Mouse (Mus musculus) megakaryocyte, embryonic 14.5 days (primary cell): ENCODE data around the gene Adam19. TPM values are rescaled to one million over a fixed set of nuclear protein-coding genes. Genes with fewer than 3 reads are reported as not detected.
"Not testable (repeated sequence)": the region's sequence is repeated elsewhere in the genome, so short reads cannot be mapped to it uniquely, and the experiment has no call there.

Experiments
- H3K27me3 ChIP-seq: replicated peaks from 2 replicates; pipeline ENCODE3; 2012; ENCODE audit warnings: inconsistent platforms
- H3K36me3 ChIP-seq: replicated peaks from 2 replicates; pipeline ENCODE3; 2012; ENCODE audit warnings: low read length, inconsistent platforms, mixed read lengths
- H3K4me1 ChIP-seq: 2 replicates; pipeline ENCODE4 v1.6.1; 2012; ENCODE audit warnings: inconsistent platforms
- H3K4me3 ChIP-seq: replicated peaks from 2 replicates; pipeline ENCODE3; 2012; ENCODE audit warnings: moderate library complexity, mild to moderate bottlenecking, inconsistent platforms
- H3K9me3 ChIP-seq: 2 replicates; pipeline ENCODE4 v1.6.1; 2012; ENCODE audit warnings: inconsistent platforms
- FLI1 ChIP-seq: IDR thresholded peaks from 2 replicates; pipeline ENCODE4 v1.6.1; 2012; ENCODE audit warnings: low read length, inconsistent platforms, mixed read lengths
- GATA1 ChIP-seq: IDR thresholded peaks from 3 replicates; pipeline ENCODE4 v1.6.1; 2012; ENCODE audit warnings: mixed read lengths, low read length, inconsistent platforms, borderline replicate concordance
- polyA plus RNA-seq: library from polyadenylated mRNA; stranded (reverse); fragments of >175 nt; gene quantifications from 2 replicates; pipeline ENCODE4 v1.2.3, GENCODE M21; 2012; ENCODE audit warnings: low replicate concordance; ENCODE audit not compliant: insufficient read depth

The Adam19 gene
- polyA plus RNA-seq, 1 experiment, result 0.21 TPM

DNA sequence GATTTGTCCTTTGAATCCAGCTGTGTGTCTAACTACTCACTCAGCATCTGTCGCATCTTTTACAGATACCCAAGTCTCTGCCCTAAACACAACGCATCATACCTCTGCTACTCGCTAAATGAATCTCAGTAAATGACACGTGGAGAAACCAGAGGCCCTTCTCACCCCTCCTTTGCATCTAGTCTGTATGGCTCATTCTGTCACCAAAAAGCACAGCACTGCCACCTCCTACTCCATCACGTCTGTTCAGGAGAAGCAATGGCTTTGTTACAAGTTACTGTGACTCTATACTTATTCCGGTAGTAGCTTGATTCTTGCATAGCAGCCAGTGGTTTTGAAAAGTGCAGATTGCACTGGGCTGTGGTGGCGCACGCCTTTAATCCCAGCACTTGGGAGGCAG lies 101.2 kb downstream of the Adam19 start:
- peaks cover 6% of the 10 kb centered on the region for H3K27me3 ChIP-seq
- H3K4me3 ChIP-seq, result no peak overlapping the region
- no peaks in the 10 kb centered on the region for H3K36me3 ChIP-seq
- no peaks in the 10 kb centered on the region for H3K4me1 ChIP-seq
- H3K9me3 ChIP-seq, result no peaks in the 10 kb centered on the region
- TF ChIP-seq GATA1 (no peak), FLI1 (no peak)

DNA sequence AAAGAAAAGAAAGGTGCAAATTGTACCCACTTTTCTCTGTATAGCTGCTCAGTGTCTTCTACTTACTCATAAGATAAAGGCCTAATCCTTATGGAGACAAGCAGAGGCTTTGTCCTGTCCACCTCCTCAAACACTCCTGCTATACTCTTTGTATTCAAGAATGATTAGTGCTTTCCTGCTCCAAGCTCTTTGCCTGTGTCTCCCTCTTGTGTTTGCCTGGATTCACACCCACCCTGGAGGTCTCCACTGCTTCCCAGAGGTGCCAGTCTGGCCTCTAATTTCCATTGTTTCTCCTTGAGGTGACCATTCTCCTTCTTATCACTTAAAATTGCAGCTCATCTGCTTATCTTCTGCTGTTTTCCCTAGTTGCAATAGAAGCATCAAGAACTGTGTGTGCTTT lies 101.7 kb downstream of the Adam19 start:
- H3K4me3 ChIP-seq, result no peak overlapping the region
- H3K36me3 ChIP-seq, result no peaks in the 10 kb centered on the region
- peaks cover 6% of the 10 kb centered on the region for H3K27me3 ChIP-seq
- H3K4me1 ChIP-seq, result no peaks in the 10 kb centered on the region
- no peaks in the 10 kb centered on the region for H3K9me3 ChIP-seq
- TF ChIP-seq GATA1 (no peak), FLI1 (no peak)

DNA sequence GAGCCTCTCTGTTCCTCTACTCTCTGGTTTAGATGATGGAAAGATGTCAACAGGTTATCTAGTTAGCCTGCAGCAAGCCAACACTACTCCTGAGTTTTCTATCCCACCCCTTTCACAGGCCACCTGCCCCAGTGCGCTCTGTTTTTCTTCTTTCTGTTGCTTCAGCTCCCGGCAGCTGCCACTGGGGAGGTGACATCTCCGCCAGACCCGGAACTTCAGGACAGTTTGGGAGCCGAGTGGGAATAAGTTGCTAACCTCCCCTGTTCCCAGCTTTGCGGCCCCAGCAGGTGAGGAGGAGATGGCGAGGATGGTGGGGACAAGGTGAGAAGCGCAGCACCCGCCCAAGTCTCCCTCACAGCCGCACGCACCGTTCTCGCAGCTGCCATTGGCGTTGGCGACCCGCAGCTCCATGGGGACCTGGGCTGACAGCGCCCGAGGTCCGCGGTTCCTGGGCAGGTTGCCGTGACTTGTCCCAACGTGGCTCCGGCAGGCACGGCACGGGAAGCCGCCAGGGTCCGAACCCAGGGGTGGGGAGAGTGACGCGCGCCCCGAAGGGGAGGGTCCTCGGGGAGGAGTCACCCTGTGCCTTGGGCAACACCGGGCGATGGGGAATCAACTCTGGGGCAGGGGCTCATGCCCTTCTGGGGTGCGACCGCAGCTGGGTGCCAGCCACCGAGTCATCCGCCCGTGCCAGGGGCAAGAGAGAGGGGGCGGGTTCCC lies 110.2 kb downstream of the Adam19 start, which contains the start of gene Nipal4:
Nipal4 (minus strand) TSS at position 643 of the 720 bp plus-strand sequence.
- Histone ChIP-seq H3K4me1 (peaks cover 8% of the 10 kb centered on the region), H3K9me3 (no peaks in the 10 kb centered on the region), H3K4me3 (peak within 1 kb of the TSS; percentile 88), H3K36me3 (no peaks in the 10 kb centered on the region), H3K27me3 (peaks cover 47% of the 10 kb centered on the region)
- TF ChIP-seq GATA1 (no peak), FLI1 (no peak)

DNA sequence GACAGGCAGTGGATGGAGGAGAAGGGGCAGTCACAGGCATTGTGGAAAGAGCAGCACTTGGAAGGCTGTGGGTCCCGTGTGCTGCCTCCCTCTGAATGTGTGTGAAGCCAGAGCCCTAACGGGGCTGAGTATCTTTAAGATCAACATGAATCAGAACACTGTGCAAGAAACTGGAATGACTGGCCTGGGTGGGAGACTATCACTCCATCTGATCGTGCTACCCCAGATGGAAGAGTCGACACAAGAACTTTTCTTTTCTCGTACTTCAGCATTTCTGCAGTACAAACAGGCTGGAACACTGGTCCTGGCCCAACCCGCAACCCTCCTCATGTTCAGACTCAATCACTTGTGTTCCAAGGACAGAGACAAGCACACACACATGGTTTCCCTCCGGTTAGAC lies 112.7 kb downstream of the Adam19 start:
- Histone ChIP-seq H3K36me3 (no peaks in the 10 kb centered on the region), H3K4me3 (no peak overlapping the region), H3K27me3 (peaks cover 43% of the 10 kb centered on the region), H3K4me1 (peaks cover 8% of the 10 kb centered on the region), H3K9me3 (no peaks in the 10 kb centered on the region)
- no peak for TF ChIP-seq FLI1
- no peak for TF ChIP-seq GATA1

DNA sequence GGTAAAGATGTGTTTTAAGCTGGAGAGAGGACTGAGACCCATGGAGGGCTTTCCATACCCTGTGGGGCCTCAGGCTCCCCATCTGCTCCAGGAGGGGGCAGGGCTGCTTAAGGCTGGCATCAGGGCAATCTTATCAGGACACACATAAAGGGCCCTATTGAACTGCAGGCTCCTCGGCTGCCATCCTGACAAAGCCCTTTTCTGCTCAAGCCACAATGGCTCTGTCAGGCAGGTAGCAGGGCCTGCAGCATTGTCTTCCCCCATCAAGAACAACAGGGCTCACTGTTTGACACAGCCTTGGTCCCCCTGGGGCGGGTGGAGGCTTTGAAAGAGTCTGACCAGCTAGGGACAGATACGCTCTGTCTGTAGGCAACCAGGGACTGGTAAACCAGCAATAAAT lies 114.1 kb downstream of the Adam19 start:
- Histone ChIP-seq H3K4me3 (no peak overlapping the region), H3K27me3 (peaks cover 34% of the 10 kb centered on the region), H3K4me1 (peaks cover 8% of the 10 kb centered on the region), H3K9me3 (no peaks in the 10 kb centered on the region), H3K36me3 (no peaks in the 10 kb centered on the region)
- no peak for TF ChIP-seq FLI1
- TF ChIP-seq GATA1, result no peak

DNA sequence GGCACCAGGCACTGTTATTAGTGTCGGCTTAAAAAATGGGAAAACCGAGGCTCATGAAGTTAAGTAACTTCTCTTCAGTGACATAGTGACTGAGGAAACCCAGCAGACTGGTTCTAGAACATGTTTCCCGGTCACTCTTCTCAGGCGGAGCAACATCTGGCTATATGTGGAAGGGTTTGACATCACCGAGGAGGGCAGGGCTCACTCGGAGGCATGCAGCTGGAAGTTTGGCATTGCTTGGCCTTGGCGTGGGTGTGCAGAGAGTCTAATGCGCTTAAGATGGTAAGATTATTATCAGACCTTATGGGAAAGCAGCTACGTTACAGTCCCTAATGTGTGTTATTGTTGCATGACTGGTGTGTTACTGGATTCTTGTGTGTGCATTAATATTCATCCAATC lies 116.3 kb downstream of the Adam19 start:
- TF ChIP-seq GATA1, result no peak
- no peak for TF ChIP-seq FLI1
- Histone ChIP-seq H3K36me3 (no peaks in the 10 kb centered on the region), H3K27me3 (peaks cover 19% of the 10 kb centered on the region), H3K4me1 (no peaks in the 10 kb centered on the region), H3K4me3 (no peak overlapping the region), H3K9me3 (no peaks in the 10 kb centered on the region)

DNA sequence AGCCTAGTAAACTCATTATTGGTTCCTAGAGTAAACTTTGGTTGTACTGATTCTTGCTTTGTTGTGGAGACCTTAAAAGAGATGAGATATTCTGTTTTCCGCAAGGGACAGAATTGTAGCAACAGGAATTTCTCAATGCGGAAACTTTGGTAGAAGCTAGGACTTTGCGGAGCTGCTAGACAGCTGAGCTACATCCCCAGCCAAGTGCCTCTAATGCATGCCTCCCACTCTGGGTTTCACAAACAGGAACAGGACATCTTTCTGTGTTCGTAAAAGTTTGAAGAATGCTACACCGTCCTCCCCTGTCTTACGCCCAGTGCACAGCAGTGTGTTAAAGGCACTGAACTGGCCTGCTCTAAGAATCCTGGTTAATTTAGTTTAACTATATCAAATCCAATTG lies 120.4 kb downstream of the Adam19 start:
- TF ChIP-seq FLI1 (no peak), GATA1 (no peak)
- peaks cover 7% of the 10 kb centered on the region for H3K27me3 ChIP-seq

DNA sequence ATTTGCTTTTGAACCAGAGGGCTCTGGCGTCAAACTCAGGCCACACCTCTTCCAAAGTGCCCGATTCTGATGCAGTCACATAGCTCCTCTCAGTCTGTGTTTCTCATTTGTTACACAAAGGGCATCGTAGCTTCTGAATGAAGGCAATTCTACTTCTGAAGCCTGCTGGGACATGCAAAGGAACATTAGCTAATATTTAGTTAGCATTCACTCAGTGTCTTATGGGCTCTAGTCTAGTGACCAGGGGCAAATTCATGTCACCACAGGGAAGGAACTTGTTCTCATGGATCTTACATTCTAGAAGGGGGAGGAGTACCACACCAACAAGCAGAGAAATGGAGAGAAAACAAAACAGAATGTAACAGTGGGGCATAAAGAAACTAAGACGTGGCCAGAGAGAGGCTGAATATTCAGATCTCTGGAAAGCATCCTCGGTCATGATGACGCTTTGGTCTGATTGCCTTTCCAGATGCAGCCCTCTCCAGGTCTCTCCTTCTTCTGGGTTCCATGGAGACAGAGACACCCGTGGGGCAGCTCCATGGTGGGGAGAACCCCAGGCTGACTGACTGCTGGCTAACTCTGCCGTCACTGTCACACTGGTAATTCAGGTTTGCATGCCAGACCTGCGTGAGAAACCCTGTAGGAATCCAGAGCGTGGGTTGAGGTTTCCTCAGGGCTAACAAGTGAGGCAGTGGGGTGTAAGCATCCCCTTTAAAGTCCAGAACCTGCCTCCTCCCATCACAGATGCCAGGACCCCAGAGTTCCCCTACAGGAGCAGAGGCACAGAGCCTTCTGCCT lies 121.7 kb downstream of the Adam19 start:
- H3K4me1 ChIP-seq, result no peaks in the 10 kb centered on the region
- TF ChIP-seq GATA1, result no peak
- TF ChIP-seq FLI1, result no peak
- H3K36me3 ChIP-seq, result no peaks in the 10 kb centered on the region
- H3K9me3 ChIP-seq, result no peaks in the 10 kb centered on the region
- H3K27me3 ChIP-seq, result peaks cover 5% of the 10 kb centered on the region
- H3K4me3 ChIP-seq, result no peak overlapping the region

More for the DNA sequence above, 120.4 kb downstream of the Adam19 start:
- no peaks in the 10 kb centered on the region for H3K9me3 ChIP-seq
- H3K36me3 ChIP-seq, result no peaks in the 10 kb centered on the region
- no peaks in the 10 kb centered on the region for H3K4me1 ChIP-seq
- no peak overlapping the region for H3K4me3 ChIP-seq

DNA sequence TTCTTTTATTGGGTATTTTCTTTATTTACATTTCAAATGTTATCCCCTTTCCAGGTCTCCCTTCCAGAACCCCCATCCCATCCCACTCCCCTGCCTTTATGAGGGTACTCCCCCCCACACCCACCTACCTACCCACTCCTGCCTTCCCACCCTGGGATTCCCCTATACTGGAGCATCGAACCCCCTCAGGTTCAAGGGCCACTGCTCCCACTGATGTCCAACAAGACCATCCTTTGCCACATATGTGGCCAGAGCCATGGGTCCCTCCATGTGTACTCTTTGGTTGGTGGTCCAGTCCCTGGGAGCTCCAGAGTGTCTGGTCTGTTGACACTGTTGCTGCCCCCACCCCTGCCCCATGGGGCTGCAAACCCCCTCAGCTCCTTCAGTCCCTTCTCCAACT lies 126.2 kb downstream of the Adam19 start:
- H3K9me3 ChIP-seq, H3K27me3 ChIP-seq, H3K36me3 ChIP-seq, H3K4me1 ChIP-seq, H3K4me3 ChIP-seq: not testable (repeated sequence)

DNA sequence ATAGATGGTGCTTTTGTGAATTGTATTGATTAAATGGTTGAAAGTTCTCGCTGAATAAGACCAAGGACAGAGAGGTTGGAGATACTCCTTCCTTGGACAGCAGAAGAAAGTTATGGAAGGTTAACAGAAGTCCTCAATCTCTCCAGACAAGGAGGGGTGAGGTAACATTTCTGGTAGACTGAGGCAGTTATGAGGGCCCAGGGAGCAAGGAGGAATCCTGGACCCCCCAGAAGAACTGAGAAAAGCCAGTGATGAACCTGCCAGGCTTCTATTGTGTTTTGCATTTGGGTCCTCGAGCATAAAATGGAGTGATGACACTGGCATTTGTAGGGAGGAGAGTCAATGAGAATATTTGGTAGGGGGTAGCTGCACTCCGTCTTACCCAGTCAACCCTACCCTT lies 129.2 kb downstream of the Adam19 start:
- Histone ChIP-seq H3K9me3 (no peaks in the 10 kb centered on the region), H3K4me1 (no peaks in the 10 kb centered on the region), H3K36me3 (no peaks in the 10 kb centered on the region), H3K27me3 (peaks cover 3% of the 10 kb centered on the region), H3K4me3 (no peak overlapping the region)
- TF ChIP-seq FLI1, result no peak
- no peak for TF ChIP-seq GATA1
